Mouse (Mus musculus): Measurements from ENCODE around the gene Alox12b.

- no peak for TF ChIP-seq CTCF (IDR thresholded peaks at IDR 0.05)
- no peak for TF ChIP-seq EP300 (IDR thresholded peaks at IDR 0.05)
Observed at GRCm38 (mm10) chr11:69169313-69169712, 12.5 kb downstream of the Alox12b start.

All from lung, postnatal 0 days (tissue).